Mouse (Mus musculus): ENCODE results near the gene Terb1. TPM values are rescaled to one million over a fixed set of nuclear protein-coding genes. Genes with fewer than 3 reads are reported as not detected.

The Terb1 gene
- polyA plus RNA-seq, 1 experiment from 2014 or later = 0.39 TPM

DNA sequence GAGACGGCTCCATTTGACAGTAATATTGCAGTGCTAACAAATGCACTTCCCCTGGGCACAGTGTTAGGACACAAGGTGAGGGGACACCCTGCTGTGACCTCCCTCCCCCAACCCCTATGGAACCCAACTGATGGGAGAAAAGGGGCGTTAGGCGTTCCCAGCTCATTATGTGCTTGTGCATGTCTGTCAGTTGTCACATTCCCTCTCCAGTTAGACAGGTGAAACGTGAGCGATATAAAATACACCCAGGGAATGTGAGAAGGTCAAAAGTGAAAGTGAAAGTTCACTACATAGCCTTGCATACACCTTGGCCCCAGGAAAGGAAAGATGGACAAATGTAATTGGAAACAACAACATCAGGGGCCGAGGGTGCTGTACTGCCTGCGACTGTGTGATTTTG, 25.7 kb upstream of the Terb1 start:
- Histone ChIP-seq H3K27me3 (peaks cover 16% of the 10 kb centered on the region), H3K4me3 (peak overlapping the region; percentile 83), H3K4me1 (peaks cover 39% of the 10 kb centered on the region), H3K36me3 (peaks cover under 1% of the 10 kb centered on the region), H3K4me2 (peak overlapping the region; percentile 66), H3K9ac (no peak overlapping the region), H3K27ac (no peak overlapping the region), H3K9me3 (no peaks in the 10 kb centered on the region)
- 36% methylated on average over 7 of the region's 7 CpGs for WGBS
- ATAC-seq (ENCODE audit: insufficient number of reproducible peaks, insufficient read depth, low FRiP score, low TSS enrichment, low read depth) = no peak

GRCm38 (mm10) chr8:104534779-104535141, 25.1 kb upstream of the Terb1 start:
- H3K9ac ChIP-seq = peak overlapping the region; percentile 97
- 0 out of 2 replicates have a peak, but pooled peaks have one; percentile 20 for ATAC-seq (ENCODE audit: insufficient number of reproducible peaks, insufficient read depth, low FRiP score, low TSS enrichment, low read depth)
- H3K36me3 ChIP-seq = peaks cover 7% of the 10 kb centered on the region
- peaks cover 38% of the 10 kb centered on the region for H3K4me1 ChIP-seq
- H3K9me3 ChIP-seq = no peaks in the 10 kb centered on the region
- peaks cover 10% of the 10 kb centered on the region for H3K27me3 ChIP-seq
- 12% methylated on average over 9 of the region's 9 CpGs for WGBS
- H3K4me3 ChIP-seq = peak overlapping the region; percentile 83
- no peak overlapping the region for H3K27ac ChIP-seq
- peak overlapping the region; percentile 66 for H3K4me2 ChIP-seq

GRCm38 (mm10) chr8:104533971-104534778, 24.5 kb upstream of the Terb1 start, which contains the start of the genes Nae1 and Car7:
TSS of gene Nae1 (minus strand) at chr8:104534637.
TSS of gene Car7 (plus strand) at chr8:104534689.
- H3K9me3 ChIP-seq = no peaks in the 10 kb centered on the region
- H3K27ac ChIP-seq = peak within 1 kb of the TSS; percentile 85
- H3K4me1 ChIP-seq = peaks cover 38% of the 10 kb centered on the region
- H3K27me3 ChIP-seq = peaks cover 4% of the 10 kb centered on the region
- peak; percentile 92 for ATAC-seq (ENCODE audit: insufficient number of reproducible peaks, insufficient read depth, low FRiP score, low TSS enrichment, low read depth)
- under 1% methylated on average over 70 of the region's 70 CpGs for WGBS
- H3K36me3 ChIP-seq = peaks cover 13% of the 10 kb centered on the region
- H3K4me2 ChIP-seq = peak within 1 kb of the TSS; percentile 66
- peak within 1 kb of the TSS; percentile 83 for H3K4me3 ChIP-seq
- H3K9ac ChIP-seq = peak within 1 kb of the TSS; percentile 97

GRCm38 (mm10) chr8:104533551-104533950, 23.8 kb upstream of the Terb1 start:
- Histone ChIP-seq H3K27me3 (no peaks in the 10 kb centered on the region), H3K9me3 (no peaks in the 10 kb centered on the region), H3K4me3 (peak overlapping the region; percentile 83), H3K4me2 (peak overlapping the region; percentile 66), H3K36me3 (peaks cover 14% of the 10 kb centered on the region), H3K4me1 (peaks cover 34% of the 10 kb centered on the region), H3K27ac (no peak overlapping the region; the same call in 1 of the 2 replicates), H3K9ac (peak overlapping the region; percentile 97)
- ATAC-seq (ENCODE audit: insufficient number of reproducible peaks, insufficient read depth, low FRiP score, low TSS enrichment, low read depth) = no peak
- WGBS = 16% methylated on average over 7 of the region's 7 CpGs

DNA sequence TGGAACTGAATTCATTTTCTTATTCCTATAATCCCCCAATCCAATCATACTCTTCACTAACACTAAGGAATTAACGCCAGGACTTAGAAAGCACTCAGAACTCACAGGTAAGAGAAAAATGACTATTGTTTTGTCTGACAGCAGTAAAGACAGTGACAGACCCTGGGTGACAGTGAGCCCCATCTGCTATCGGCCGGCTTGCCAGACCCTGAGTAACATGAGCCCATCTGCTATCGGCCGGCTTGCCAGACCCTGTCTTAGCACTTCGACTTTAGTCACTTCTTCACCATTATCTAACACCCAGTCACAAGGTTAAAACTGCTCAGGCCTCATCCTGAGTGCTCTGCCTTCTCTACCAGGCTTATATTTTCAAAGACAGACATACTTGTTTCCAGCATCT, 20.0 kb upstream of the Terb1 start:
- Histone ChIP-seq H3K27ac (no peak overlapping the region), H3K4me2 (no peak overlapping the region), H3K27me3 (no peaks in the 10 kb centered on the region), H3K4me1 (peaks cover 13% of the 10 kb centered on the region), H3K36me3 (peaks cover 41% of the 10 kb centered on the region), H3K9me3 (no peaks in the 10 kb centered on the region), H3K4me3 (no peak overlapping the region), H3K9ac (no peak overlapping the region)
- no peak for ATAC-seq (ENCODE audit: insufficient number of reproducible peaks, insufficient read depth, low FRiP score, low TSS enrichment, low read depth)
- WGBS = 87% methylated on average over 6 of the region's 6 CpGs

- ATAC-seq (ENCODE audit: insufficient number of reproducible peaks, insufficient read depth, low FRiP score, low TSS enrichment, low read depth) = no peak
- Histone ChIP-seq H3K36me3 (peaks cover 73% of the 10 kb centered on the region), H3K9me3 (no peaks in the 10 kb centered on the region), H3K27me3 (no peaks in the 10 kb centered on the region), H3K27ac (no peak overlapping the region), H3K9ac (no peak overlapping the region), H3K4me2 (no peak overlapping the region), H3K4me3 (no peak overlapping the region), H3K4me1 (no peaks in the 10 kb centered on the region)
- 81% methylated on average over 5 of the region's 5 CpGs for WGBS
Observed at GRCm38 (mm10) chr8:104517872-104518271, 8.2 kb upstream of the Terb1 start.

GRCm38 (mm10) chr8:104510134-104510533, 424 bp upstream of the Terb1 start:
- H3K36me3 ChIP-seq = peaks cover 24% of the 10 kb centered on the region
- H3K4me2 ChIP-seq = peak overlapping the region; percentile 99
- H3K27ac ChIP-seq = no peak overlapping the region
- H3K4me1 ChIP-seq = no peaks in the 10 kb centered on the region; the same call in 1 of the 2 replicates
- H3K4me3 ChIP-seq = no peak overlapping the region
- H3K9ac ChIP-seq = no peak overlapping the region
- 76% methylated on average over 3 of the region's 3 CpGs for WGBS
- no peak for ATAC-seq (ENCODE audit: insufficient number of reproducible peaks, insufficient read depth, low FRiP score, low TSS enrichment, low read depth)
- no peaks in the 10 kb centered on the region for H3K27me3 ChIP-seq
- no peaks in the 10 kb centered on the region for H3K9me3 ChIP-seq

DNA sequence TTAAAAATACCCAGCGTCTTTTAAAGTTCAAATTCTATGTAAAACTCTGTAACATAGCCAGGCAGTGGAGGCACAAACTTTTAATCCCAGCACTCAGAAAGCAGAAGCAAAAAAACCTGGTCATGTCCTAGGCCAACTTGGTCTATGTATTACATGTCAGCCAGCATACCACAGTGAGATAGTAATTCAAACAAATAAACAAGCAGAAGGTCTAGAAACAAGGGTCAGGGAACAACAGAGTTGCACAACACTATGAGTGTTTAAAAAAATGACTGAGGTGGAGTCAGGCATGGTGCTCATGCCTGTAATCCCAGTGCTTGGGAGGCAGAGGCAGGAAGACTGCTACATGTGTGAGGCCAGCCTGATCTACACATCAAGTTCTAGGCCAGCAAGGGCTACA, 30.6 kb downstream of the Terb1 start:
- H3K27ac ChIP-seq = no peak overlapping the region
- H3K36me3 ChIP-seq = no peaks in the 10 kb centered on the region
- no peak overlapping the region for H3K9ac ChIP-seq
- H3K4me1 ChIP-seq = no peaks in the 10 kb centered on the region
- H3K4me2 ChIP-seq = no peak overlapping the region
- 61% methylated on average over 1 of the region's 1 CpGs for WGBS
- no peak for ATAC-seq (ENCODE audit: insufficient number of reproducible peaks, insufficient read depth, low FRiP score, low TSS enrichment, low read depth)
- H3K27me3 ChIP-seq = no peaks in the 10 kb centered on the region
- no peaks in the 10 kb centered on the region for H3K9me3 ChIP-seq
- H3K4me3 ChIP-seq = no peak overlapping the region

GRCm38 (mm10) chr8:104472465-104472864, 37.2 kb downstream of the Terb1 start:
- WGBS = 74% methylated on average over 3 of the region's 3 CpGs
- H3K4me2 ChIP-seq = no peak overlapping the region
- no peak overlapping the region for H3K27ac ChIP-seq
- H3K9me3 ChIP-seq = no peaks in the 10 kb centered on the region
- H3K36me3 ChIP-seq = no peaks in the 10 kb centered on the region
- ATAC-seq (ENCODE audit: insufficient number of reproducible peaks, insufficient read depth, low FRiP score, low TSS enrichment, low read depth) = no peak
- H3K27me3 ChIP-seq = no peaks in the 10 kb centered on the region
- no peak overlapping the region for H3K9ac ChIP-seq
- H3K4me3 ChIP-seq = no peak overlapping the region
- no peaks in the 10 kb centered on the region for H3K4me1 ChIP-seq

GRCm38 (mm10) chr8:104467463-104467862, 42.2 kb downstream of the Terb1 start:
- no peaks in the 10 kb centered on the region for H3K9me3 ChIP-seq
- H3K27ac ChIP-seq = no peak overlapping the region
- H3K4me3 ChIP-seq = no peak overlapping the region
- no peaks in the 10 kb centered on the region for H3K4me1 ChIP-seq
- 67% methylated on average over 2 of the region's 2 CpGs for WGBS
- ATAC-seq (ENCODE audit: insufficient number of reproducible peaks, insufficient read depth, low FRiP score, low TSS enrichment, low read depth) = no peak
- H3K27me3 ChIP-seq = no peaks in the 10 kb centered on the region
- no peak overlapping the region for H3K9ac ChIP-seq
- no peaks in the 10 kb centered on the region for H3K36me3 ChIP-seq
- H3K4me2 ChIP-seq = no peak overlapping the region

- WGBS = 90% methylated on average over 3 of the region's 3 CpGs
Observed at GRCm38 (mm10) chr8:104452177-104452576, 57.5 kb downstream of the Terb1 start.

DNA sequence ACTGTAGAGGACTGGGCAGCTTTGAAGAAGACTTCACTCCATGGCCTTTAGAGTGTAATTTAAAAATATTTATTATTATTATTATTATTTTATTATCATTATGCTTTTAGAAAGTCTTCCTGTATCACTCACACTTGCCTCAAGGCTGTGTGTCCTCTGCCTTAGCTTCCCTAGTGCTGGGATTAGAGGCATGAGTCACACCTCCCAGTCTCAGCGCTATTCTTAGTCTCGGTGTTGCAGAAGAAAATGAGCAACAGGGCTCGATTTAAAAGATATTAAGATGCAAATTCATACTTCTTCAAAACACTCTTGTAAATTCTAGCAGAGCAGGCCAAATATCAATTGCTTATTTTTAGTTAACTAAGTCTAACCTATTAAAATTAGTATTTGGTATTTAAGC, 60.9 kb downstream of the Terb1 start:
- H3K36me3 ChIP-seq = no peaks in the 10 kb centered on the region
- H3K4me1 ChIP-seq = no peaks in the 10 kb centered on the region
- no peaks in the 10 kb centered on the region for H3K27me3 ChIP-seq
- no peak overlapping the region for H3K4me3 ChIP-seq
- no peaks in the 10 kb centered on the region for H3K9me3 ChIP-seq
- no peak for ATAC-seq (ENCODE audit: insufficient number of reproducible peaks, insufficient read depth, low FRiP score, low TSS enrichment, low read depth)
- WGBS = 80% methylated on average over 3 of the region's 3 CpGs
- no peak overlapping the region for H3K9ac ChIP-seq
- H3K27ac ChIP-seq = no peak overlapping the region
- no peak overlapping the region for H3K4me2 ChIP-seq

More at GRCm38 (mm10) chr8:104452177-104452576, 57.5 kb downstream of the Terb1 start:
- Histone ChIP-seq H3K36me3 (no peaks in the 10 kb centered on the region), H3K9me3 (no peaks in the 10 kb centered on the region), H3K4me2 (no peak overlapping the region), H3K9ac (no peak overlapping the region), H3K27ac (no peak overlapping the region), H3K27me3 (no peaks in the 10 kb centered on the region), H3K4me3 (no peak overlapping the region), H3K4me1 (no peaks in the 10 kb centered on the region)
- ATAC-seq (ENCODE audit: insufficient number of reproducible peaks, insufficient read depth, low FRiP score, low TSS enrichment, low read depth) = no peak

All from embryonic facial prominence, embryonic 13.5 days (tissue).